Mouse (Mus musculus) bone marrow, adult 2 months (tissue): ENCODE measurements around the gene Clcn2.

Experiments
- CTCF ChIP-seq: fragments of 200-500 bp; IDR thresholded peaks from 2 replicates; pipeline ENCODE4 v1.5.1; 2011; ENCODE audit warnings: low read length, control low read depth; ENCODE audit not compliant: control insufficient read depth, insufficient read depth
- POLR2A ChIP-seq: fragments of 200-500 bp; IDR thresholded peaks from 2 replicates; pipeline ENCODE4 v1.6.1; 2011; ENCODE audit warnings: low read depth, mild to moderate bottlenecking, control low read depth, low read length, borderline replicate concordance; ENCODE audit not compliant: control insufficient read depth

DNA sequence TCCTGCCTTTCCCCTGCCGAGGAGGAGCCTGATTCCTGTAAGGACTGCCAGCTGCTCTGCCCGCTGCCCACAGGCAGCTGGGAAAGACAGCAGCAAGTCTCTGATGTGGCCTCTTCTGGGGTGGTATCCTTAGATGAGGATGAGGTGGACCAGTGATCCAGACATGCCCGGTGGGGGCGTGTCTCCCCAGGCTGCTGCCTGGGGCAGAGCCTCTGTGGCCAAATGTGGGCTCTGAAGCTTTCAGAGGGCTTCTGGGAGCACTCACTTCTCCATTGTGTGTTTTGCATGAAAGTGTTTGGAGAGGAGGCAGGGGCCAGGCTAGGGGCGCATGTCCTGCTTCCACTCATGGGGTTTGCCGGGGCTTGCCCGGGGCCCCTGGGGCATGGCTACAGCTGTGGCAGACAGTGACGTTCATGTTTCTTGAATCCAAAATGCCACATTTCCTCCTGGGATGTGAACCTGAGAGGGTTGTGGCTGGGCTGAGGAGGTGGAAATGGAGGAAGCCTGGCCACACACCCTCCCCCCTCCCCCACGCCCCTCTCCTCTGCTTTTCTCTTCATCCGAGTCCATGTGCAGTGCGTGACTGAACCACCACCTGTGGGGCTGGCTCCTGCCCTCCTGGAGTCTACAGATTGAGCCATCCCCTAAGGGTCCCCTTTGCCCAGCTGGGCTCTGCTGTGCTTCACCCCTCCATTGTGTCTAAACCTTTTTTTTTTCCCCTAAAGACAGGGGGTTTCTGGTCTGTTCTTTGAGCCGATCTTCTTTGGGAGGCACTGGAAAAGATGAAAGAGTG is 15.6 kb downstream of the Clcn2 start:
- TF ChIP-seq POLR2A, result no peak
- no peak for TF ChIP-seq CTCF
